Mouse (Mus musculus) ovary, postnatal 10 days (tissue): ENCODE data around the gene Rsad1.
A peak's percentile ranks its signal among the peaks of the same experiment; 100 is the strongest.

Experiments used
- DNase-seq: peaks from one replicate; pipeline ENCODE4 v3.0.0; 2022; ENCODE audit warnings: low spot score

Gene Rsad1

DNA sequence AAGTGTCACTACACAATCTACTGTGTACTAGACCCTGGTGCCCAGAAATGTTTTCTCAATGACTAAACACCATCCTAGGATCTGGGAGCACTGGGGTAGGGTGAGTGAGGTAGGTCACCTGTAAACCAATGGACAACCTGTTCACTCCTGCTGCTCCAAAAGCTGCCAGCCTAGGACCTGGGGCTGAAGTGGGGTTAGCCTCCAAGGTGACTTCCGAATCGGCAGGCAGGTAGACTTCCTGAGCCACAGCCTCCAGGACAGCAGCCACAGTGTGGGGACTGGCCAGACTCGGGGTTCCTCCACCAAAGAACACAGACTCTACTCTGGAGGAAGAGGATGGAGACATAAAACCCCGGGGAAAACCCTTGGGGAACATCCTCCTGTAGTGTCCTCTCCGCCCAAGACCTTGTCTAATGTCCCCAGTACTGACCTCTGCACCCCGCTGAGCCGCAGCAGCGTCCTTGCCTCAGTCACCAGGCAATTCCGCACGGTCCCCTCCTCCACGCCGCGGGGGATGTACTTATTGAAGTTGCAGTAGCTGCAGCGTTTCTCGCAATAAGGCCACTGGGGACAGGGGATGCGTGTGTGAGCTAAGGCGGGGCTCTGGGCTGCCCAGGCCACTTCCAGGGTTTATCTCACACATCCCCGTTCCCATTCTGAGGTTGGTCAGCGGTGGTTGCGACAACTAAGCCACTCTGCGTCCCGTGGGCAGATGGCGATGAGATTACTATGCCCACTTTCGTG is 842 bp downstream of the Rsad1 start:
- peak; percentile 18 for DNase-seq

DNA sequence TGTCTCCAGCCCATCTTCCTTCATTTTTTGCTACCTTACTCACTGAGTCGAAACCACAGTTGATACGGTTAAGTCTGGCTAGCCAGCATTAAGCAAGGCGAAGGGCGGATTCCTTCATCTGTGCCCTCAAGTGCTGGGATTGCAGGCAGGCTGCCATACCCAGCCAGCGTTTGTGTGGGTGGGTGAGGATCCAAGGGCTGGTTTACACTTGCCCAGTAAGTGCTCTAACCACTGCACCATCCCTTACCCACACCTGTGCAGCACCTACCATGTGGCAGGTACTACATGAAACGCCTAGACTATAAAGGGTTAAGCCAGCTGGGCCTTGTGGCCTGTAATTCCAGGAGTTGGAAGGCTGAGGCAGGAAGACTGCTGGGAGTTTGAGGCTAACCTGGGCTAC is 1.8 kb downstream of the Rsad1 start:
- no peak for DNase-seq

DNA sequence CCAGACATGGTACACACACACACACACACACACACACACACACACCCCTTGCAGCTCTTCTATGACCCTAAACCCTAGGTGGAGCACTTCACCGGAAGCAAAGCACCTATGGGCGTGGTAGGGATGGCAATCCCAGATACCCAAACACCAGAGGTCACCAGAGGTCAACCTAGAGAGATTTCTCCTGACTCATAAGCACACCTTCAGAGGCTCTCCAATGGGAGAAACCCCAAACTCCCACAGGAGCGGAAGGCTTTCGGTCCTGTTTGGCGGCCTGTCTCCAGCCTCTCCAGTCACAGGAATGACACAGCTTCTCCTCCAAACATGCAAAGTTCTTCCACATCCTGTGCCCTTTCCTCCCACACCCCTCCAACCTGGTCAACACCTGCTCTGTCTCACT is 2.7 kb downstream of the Rsad1 start:
- DNase-seq, result no peak

DNA sequence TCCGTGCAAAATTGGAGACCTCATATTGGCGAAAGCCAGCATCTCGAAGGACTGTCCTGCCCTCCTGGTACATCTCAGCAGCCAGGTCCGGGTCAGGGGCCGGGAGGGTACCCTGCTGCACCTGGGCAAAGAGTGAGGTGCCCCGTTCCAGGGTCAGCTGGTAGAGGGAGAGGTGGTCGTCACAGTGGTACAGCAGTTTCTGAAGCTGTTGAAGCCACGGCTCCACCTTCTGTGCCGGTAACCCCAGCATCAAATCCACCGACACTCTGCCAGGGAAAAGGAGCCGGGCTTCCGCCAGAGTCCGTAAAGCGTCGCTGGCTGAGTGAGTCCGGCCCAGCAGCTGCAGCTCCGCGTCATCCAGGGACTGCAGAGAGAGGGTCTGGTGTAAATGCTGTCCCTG is 4.6 kb downstream of the Rsad1 start:
- no peak for DNase-seq

DNA sequence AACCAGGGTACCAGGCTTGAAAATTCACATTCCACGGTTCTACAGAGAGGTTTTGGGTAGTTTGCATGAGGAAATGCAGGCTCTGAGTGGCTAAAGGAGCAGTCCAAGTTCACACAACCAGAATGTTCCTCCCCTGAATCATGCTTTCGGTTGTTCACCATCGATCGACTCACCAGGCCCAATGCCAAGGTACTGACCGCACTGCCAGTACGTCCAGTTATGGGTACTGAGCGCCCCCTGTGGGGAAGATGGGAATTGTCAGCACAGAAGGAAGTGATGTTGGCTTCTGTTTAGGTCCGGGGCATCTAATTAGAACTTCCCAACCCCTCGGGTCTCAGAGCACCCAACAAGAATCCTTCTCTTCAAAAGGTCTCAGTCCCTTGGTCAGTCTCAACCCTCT is 5.1 kb downstream of the Rsad1 start:
- DNase-seq, result peak; percentile 88

DNA sequence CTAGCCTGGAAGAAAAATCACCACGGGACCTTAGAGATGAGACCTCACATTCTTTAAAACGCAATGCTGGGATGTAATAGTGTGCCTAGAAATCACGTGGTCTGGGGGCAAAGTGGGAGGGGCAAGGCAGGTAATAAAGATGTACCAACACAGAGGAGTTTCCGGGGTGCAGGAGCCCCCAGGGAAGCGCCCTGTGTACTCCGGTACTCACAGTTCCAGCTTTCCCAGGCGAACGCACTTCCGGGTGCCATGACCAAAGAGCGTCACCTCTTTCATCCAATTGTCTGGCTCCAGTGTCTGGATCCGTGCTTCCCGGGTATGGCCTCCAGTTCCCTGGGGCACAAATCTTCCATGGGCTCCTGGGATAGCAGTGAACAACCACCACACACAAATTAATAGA is 5.7 kb downstream of the Rsad1 start:
- DNase-seq, result no peak

DNA sequence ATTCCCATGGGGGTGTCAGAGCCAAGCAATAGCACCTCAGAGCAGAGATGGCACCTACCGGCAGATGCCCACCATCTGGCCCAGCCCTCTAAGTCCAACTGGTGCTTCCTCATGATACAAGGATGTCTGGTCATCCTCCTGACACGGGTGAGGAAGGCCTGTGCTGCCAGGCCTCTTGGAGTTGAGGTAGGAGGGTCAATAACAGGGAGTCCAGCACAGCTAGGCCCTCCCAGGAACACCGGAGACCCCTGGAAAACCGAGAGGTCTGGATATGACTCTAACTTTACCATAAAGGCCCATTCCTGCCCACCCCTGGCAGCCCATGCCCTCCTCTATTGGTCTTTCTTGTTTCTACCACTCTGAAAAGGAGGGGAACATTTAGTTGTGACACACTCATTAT is 6.7 kb downstream of the Rsad1 start:
- DNase-seq, result no peak

DNA sequence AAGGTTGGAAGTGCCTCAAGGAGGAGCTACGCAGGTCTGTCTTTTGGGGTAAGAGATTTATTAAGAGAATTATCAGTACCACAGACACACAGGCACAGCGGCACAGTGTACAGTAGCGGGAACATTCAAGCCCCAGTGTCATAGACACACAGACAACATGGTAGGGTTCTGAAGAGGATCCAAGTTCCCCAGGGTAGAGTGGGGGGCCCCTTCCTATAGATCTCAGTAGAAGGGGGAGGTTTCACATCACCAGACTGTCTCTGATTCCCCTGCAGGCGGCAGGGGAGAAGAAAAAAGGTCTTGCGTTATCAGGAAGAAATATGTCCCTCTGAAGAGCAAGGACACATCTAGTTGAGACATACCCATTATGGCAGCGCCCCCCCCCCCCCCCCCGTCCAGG is 9.3 kb downstream of the Rsad1 start:
- DNase-seq, result no peak

DNA sequence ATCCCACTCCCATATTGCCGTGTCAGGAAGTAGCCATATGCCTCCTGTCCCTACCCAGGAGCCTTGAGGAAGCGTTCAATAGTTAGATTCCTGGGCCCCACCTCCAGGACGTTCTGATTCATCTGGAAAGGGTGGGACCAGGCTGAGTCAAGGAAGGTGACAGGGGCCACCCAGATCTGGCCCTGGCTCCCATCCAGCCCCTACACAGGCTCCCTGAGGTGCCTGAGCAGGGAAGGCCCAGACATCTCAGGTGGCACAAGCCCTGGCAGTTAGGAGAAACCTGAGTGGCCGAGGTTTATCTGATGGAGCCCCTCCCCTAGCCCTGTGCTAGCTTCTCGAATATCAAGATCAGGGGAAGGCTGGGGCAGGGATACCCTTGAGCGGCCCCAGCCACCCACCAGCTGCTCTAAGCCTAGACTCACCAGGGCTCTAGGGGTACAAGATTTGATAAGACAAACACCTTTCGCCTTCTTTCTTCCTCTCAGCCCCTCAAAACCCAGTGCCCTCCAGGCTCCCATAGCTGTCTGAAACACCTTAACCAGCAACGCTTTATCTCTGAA is 10.2 kb downstream of the Rsad1 start:
- no peak for DNase-seq

DNA sequence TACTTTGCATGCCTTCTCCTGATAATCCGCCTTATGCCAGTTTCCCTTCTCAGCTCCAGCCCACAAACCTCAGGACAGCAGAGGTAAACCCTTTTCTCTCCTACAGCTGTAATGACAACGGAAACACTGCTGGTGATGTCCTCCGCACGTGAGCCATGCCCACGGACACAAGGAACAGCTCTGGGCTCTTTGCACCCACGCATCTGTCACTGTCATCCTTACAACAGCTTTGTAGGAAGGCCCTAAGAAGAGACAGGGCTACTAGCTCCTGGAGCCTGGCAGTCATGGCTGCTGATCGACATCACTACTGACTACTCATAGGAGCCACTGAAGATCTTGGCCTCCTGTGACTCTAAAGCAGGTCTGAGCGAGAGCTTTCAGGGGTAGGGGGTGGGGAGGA is 15.9 kb downstream of the Rsad1 start:
- no peak for DNase-seq

DNA sequence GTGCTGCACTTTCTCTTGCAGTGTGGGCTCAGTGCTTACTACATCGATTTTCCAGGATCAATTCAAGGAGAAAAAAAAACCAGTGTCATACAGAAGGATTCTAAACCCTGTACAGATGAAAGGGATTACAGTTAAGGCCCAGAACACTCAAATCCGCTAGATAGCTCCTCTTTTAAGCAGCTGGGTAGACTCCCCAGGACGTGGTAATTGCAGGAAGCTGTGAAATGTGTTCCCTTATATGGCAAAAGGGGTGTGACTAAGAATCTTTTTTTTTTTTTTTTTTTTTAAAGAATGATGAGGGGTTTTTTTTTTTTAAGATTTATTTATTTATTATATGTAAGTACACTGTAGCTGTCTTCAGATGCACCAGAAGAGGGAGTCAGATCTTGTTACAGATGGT is 20.2 kb downstream of the Rsad1 start:
- no peak for DNase-seq

DNA sequence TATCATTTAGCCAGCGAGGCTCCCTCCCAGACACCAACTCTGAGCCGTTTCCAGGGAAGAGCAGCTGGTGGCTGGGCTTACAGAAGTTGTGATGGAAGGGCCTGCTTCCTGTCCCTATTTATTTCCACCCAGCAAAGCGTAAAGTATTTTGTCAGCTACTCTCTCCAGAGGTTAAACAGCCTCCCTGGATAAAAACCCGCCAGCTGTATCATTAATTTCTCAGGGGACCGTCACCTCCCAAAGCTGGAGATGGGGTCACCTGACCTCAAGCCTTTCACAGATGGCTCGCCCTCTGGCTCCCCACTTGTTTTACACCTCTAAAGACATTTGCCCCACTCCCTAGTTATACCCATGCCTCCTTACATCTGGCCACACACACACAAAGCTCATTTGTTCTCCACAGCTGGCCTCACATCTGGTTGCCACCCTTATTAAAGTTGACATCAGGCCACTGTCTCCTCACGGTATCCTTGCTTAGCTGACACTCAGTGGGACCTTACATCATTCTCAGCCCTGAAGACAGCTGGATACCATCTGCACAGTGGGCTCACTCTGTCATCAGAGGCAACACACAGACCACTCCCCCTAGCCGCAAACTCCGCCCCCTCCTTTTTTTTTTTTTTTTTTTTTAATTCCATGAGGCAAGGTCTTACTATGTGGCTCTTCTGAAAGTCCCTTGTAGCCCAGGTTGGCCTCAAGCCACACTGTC is 22.7 kb downstream of the Rsad1 start:
- DNase-seq, result no peak

DNA sequence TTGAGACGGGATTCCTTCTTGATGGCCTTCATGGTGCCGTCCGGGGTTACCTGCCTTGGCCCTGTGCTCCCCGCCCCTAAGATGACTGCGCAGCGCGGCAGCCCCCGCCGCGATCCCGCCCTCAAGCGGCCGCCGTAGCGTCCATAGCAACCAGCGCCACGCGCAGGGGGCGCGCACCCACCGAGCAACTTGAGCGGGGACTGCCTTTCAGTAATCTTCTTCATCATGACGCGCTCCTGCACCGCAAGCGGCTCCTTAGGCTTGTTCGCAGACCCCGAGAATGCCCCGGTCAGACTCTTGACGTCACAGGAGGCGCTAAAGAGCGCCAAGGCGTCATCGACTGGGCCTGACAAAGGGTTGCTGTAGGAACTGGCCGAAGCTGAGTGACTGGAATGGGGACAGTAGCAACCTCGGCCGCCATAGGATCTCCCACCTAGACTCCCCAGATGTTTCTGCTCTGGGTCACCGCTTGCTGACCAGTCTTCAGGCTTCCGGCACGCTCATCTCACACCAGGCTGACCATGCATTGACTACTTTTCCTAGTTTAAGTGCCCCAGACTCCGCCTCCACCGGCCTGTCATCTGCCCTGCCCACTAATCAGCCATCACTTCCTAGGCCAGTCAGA is 27.7 kb downstream of the Rsad1 start, which contains the start of gene Mycbpap:
TSS of gene Mycbpap (minus strand) at position 524 of the 625 bp plus-strand sequence.
- peak; percentile 27 for DNase-seq

DNA sequence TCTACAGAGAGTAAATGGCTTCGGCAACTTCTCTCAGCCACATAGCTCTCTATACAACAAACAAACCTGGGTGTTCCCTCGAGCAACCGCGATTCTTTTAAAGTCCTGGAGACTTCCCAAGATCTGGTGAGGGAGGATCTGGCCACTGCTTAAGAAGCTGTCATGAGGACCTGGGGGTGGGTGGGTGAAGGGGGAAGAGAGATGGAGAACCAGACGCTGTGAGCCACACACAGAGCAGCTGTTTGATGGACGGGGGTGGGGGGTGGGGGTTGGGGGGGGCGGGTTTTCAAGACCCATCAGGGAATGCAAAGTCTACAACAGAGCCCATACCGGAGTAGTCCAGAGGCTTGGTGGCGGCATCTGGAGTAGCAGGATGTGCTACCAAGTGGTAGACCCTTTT is 35.6 kb downstream of the Rsad1 start:
- DNase-seq, result no peak

DNA sequence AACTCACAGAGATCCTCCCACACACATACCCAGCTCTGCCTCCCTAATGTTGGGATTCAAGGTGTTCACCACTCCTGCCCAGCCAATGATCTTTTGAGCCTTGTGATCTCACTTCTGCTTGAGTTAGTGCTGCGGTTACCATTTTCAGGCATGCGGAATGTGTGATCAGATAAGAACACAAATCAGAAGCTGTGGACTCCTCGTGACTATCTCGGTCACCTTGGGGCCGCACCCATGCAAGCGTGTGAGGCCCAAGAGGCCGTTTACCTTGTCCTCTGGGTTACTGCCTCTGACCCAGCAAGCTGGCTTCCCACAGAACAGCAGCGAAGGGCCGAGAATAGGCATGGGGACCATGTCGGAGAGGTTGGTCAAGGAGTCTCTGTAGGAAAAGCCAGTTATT is 40.1 kb downstream of the Rsad1 start:
- DNase-seq, result no peak

DNA sequence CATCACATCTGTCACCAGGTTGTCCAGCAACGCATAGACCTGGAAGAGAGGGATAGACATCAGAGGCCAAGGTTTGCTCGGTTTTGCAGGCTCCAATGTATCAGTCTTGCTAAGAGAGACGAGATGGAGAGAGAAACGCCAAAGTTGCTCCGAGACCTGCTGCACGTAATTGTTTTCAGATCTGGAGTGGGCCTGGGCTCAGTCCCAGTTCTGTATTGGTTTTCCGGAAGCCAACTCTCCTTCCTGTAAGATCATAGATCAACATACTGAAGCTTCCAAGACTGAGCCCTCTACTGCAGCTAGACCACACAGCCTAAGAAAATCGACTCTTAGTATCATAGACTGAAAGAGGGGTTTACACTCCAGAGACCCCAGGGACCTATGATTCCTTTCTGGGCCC is 47.6 kb downstream of the Rsad1 start:
- no peak for DNase-seq

DNA sequence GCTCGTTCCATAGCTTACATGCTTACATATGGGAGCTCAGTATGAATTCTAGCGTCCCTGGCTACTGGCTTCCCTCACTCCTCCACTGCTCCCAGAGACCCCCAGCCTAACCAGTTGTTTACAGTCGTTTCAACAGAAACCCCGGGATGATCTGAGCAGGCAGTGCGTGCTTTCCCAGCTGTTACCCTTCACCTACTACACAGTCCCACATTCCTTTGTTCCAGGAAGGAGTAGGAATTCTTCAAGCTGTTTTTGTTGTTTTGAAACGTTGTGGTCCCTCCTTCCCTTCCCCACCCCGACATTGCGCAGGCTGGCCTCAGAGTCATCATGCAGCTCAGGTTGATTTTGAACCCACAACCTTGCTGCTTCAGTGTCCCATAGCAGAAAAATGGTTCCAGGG is 48.7 kb downstream of the Rsad1 start:
- no peak for DNase-seq

DNA sequence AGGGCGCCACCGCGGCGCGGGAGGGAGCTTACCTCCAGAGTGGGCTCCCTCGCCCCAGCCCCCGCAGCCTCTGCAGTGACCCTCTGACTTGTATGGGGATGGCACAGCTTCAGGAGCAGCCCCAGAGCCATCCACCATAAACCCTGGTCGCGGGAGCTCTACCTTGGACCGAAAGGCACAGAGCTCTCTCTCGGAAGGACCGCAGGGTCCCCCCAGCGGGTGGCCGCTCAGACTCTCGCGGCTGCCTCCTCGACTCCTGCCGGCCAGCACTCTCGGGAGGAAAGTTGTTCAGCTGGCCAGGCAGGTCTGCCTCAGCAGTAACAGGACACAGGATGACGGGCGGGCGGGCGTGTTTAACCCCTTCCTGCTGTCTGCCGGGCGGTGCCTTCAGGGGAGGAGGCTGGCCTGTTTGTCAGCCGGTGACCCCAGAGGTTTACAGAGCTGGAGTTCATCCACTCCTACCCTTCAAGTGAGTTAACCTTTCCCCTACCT is 49.3 kb downstream of the Rsad1 start, which contains the start of gene Epn3:
TSS of gene Epn3 (minus strand) at position 314 of the 492 bp plus-strand sequence.
- peak; percentile 32 for DNase-seq

DNA sequence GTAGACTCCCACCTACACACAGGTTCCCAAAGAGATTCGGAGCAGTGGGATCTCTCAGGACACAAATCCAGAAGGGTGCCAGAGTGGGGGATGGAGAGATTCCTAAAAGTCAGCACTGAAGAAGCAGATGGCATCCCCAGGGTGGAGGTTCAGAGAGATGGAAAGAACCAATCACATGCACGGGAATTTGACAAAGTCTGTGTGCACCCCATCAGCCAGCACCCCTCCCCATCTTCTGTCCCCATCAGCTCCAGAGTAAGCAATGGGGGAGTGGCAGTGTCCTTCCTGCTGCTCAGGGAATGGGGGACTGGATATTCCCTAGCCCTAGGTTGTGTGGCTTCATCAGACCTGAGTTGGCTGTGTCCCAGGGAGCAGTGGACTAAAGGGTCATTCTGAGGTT is 50.0 kb downstream of the Rsad1 start:
- DNase-seq, result no peak

DNA sequence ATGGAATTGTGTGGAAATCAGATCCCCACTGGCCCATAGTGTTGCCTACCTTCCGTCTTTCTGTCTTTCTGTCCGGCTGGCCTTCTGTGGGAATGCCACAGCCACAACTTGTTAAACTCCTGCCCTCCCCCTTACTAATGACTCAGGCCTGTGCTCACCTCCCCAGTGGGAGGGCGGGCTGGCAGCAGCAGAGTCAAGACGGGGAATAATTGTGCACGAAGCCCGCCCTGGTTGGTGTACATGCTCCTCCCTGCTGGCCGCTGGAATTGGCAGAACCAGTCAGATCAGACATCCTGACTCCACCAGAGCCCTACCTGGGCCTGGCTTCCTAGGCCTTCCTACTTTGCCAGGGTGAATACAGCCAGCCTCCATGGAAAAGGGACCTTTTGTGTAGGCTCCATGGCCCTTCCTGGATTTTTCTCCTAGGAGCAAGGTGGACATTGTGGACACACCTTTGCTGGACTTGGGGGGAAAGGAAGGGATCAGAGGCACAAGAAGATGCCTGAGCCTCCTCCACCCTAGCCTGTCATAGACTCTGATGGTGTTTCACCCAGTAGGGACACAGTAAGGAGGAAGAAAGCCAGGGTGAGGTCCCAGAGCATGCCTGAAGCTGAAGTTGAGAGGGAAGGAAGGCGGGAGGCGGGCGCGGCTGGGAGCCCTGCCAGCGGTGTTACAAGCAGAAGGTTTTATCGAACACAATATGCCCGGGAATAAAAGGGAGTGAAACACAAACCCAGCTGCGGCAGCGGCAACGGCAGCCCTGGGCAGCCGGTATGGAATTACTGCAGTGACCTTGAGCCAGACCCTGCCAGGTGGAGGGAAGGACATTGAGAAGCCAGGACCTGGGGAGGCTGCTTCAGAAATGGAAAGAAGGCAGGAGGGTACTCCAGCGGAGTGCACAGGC is 50.7 kb downstream of the Rsad1 start:
- peak; percentile 40 for DNase-seq

DNA sequence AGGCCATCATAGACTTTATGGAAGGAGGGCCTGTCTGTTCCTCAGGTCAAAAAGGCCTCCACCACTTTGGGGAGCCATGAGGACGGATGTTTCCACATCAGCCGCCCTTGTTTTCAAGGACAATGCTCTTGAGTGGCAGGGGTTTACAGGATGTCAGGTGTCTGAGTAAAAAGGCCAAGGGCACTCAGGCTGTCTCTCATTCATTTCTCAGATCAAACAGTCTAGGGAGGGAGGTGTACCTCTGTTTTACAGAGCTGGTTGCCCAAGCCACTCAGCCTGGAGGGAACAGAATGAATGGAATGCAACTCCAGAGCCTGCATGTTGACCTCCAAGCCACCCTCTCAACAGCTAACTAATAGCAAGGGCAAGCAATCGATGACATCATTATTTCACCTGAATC is 53.6 kb downstream of the Rsad1 start:
- no peak for DNase-seq

DNA sequence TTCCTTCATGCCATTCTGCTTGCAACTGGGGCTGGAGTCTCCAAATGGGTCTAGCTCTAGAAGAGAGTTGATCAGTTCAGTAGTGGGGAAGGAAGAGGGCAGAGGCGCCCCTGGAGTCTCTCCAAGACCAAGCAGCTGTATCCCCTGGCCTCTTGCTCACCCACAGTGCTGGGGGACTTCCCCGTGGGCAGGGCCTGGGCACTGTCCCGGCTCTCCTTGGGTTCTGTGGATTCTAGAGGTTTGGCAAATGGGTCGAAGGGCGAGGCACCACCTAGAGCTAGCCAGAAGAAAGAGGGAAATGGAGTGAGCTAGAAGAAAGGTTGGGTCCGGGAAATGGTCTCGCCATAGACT is 57.3 kb downstream of the Rsad1 start:
- no peak for DNase-seq
